Mouse (Mus musculus) midbrain, embryonic 11.5 days (tissue): ENCODE data around the gene Zbtb3. TPM values are rescaled to one million over a fixed set of nuclear protein-coding genes. Genes with fewer than 3 reads are reported as not detected.
"Not testable (repeated sequence)": the region's sequence is repeated elsewhere in the genome, so short reads cannot be mapped to it uniquely, and the experiment has no call there.

Source experiments
- ATAC-seq: fragments of 200-750 bp; cut with Nextera tagmentation; 2 replicates; pipeline ENCODE4 v1.8.0; 2017; ENCODE audit warnings: moderate TSS enrichment, moderate library complexity; ENCODE audit not compliant: low FRiP score
- DNase-seq: peaks from one replicate; pipeline ENCODE4 v3.0.0; 2015; ENCODE audit warnings: low spot score; ENCODE audit errors: missing footprints
- H3K27ac ChIP-seq: fragments of 300-500 bp; sonication (generic); 2 replicates; pipeline ENCODE4 v1.5.1; 2014; ENCODE audit warnings: low read depth, low read length
- H3K27me3 ChIP-seq: fragments of 300-500 bp; sonication (generic); 2 replicates; pipeline ENCODE4 v1.6.1; 2014; ENCODE audit warnings: mild to moderate bottlenecking, low read length, moderate library complexity, mixed read lengths; ENCODE audit not compliant: control insufficient read depth, insufficient read depth
- H3K36me3 ChIP-seq: fragments of 300-500 bp; sonication (generic); 2 replicates; pipeline ENCODE4 v1.6.1; 2014; ENCODE audit warnings: mild to moderate bottlenecking, low read length, moderate library complexity, mixed read lengths; ENCODE audit not compliant: control insufficient read depth, insufficient read depth
- H3K4me1 ChIP-seq: fragments of 300-500 bp; sonication (generic); 2 replicates; pipeline ENCODE4 v1.6.1; 2014; ENCODE audit warnings: low read length; ENCODE audit not compliant: control insufficient read depth, insufficient read depth
- H3K4me2 ChIP-seq: fragments of 300-500 bp; sonication (generic); 2 replicates; pipeline ENCODE4 v1.6.1; 2014; ENCODE audit warnings: mild to moderate bottlenecking, moderate library complexity
- H3K4me3 ChIP-seq: fragments of 300-500 bp; sonication (generic); 2 replicates; pipeline ENCODE4 v1.5.1; 2014; ENCODE audit warnings: low read depth, low read length
- H3K9ac ChIP-seq: fragments of 300-500 bp; sonication (generic); 2 replicates; pipeline ENCODE4 v1.6.1; 2014; ENCODE audit warnings: low read length
- H3K9me3 ChIP-seq: fragments of 300-500 bp; sonication (generic); 2 replicates; pipeline ENCODE4 v1.6.1; 2016; ENCODE audit warnings: low read length; ENCODE audit not compliant: control insufficient read depth
- WGBS: fragments of 180-500 bp; shearing (Covaris S2); extraction: QIAGEN DNeasy Blood & Tissue Kit; methylation state at CpG from one replicate; pipeline ENCODE4 v1.1.7; 2014; 5-methylcytosine and 5-hydroxymethylcytosine counted together
- polyA plus RNA-seq: library from polyadenylated mRNA; unstranded; fragments of >200 nt; fragmentation: Nextera tagmentation; extraction: Ambion mirVana; gene quantifications from 2 replicates; pipeline ENCODE4 v1.2.1, GENCODE M21; 2014

Gene Zbtb3
- polyA plus RNA-seq, 1 experiment from 2014 or later, result 6.5 TPM

- no peaks in the 10 kb centered on the region for H3K4me1 ChIP-seq
- H3K27me3 ChIP-seq, result no peaks in the 10 kb centered on the region
- DNase-seq (peak; percentile 84), ATAC-seq (no peak)
- no peaks in the 10 kb centered on the region for H3K9me3 ChIP-seq
- WGBS, result 88% methylated on average over 11 of the region's 11 CpGs
- H3K4me3 ChIP-seq, result no peak overlapping the region
- no peak overlapping the region for H3K27ac ChIP-seq
- peaks cover 45% of the 10 kb centered on the region for H3K36me3 ChIP-seq
- H3K4me2 ChIP-seq, result no peak overlapping the region
- no peak overlapping the region for H3K9ac ChIP-seq
Measured at GRCm38 (mm10) chr19:8831262-8831661, 28.9 kb downstream of the Zbtb3 start.

DNA sequence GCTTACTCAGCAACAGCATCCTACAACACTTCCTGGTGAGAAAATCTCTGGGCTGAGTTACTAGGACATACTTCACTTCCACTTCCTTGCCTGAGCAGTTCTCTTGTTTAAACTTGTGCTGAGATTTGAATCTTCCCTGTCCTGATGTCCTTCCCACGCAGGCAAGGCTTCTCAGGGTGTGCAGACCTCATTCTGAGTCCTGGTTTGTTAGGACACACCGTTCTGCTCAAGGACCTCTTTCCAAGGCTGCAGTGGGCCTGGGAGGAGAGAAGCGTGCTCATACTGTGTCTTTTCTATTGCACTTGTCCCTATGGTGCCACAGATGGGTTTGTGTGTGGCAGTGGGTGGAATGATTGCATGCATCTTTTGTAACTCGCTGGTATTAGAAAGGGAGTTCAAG is 30.6 kb downstream of the Zbtb3 start:
- Histone ChIP-seq H3K4me3 (no peak overlapping the region), H3K4me2 (no peak overlapping the region), H3K9ac (no peak overlapping the region), H3K9me3 (no peaks in the 10 kb centered on the region), H3K27me3 (no peaks in the 10 kb centered on the region), H3K4me1 (peaks cover under 1% of the 10 kb centered on the region; the same call in 1 of the 2 replicates), H3K36me3 (peaks cover 34% of the 10 kb centered on the region), H3K27ac (no peak overlapping the region)
- DNase-seq (no peak), ATAC-seq (no peak)
- 90% methylated on average over 4 of the region's 4 CpGs for WGBS

- Histone ChIP-seq H3K36me3 (peaks cover 13% of the 10 kb centered on the region), H3K4me1 (peaks cover 27% of the 10 kb centered on the region)
- H3K4me2 ChIP-seq, H3K27ac ChIP-seq, ATAC-seq, H3K9ac ChIP-seq, H3K9me3 ChIP-seq, H3K4me3 ChIP-seq, H3K27me3 ChIP-seq: not testable (repeated sequence)
- peak; percentile 86 for DNase-seq
- WGBS, result 96% methylated on average over 10 of the region's 10 CpGs
Measured at GRCm38 (mm10) chr19:8836327-8836726, 34.0 kb downstream of the Zbtb3 start.

- WGBS, result 1% methylated on average over 38 of the region's 38 CpGs
- ATAC-seq, result peak; percentile 79
Measured at GRCm38 (mm10) chr19:8837251-8837791, 35.0 kb downstream of the Zbtb3 start, which contains the start of gene Bscl2. TSS of gene Bscl2 (plus strand) at chr19:8837467.

DNA sequence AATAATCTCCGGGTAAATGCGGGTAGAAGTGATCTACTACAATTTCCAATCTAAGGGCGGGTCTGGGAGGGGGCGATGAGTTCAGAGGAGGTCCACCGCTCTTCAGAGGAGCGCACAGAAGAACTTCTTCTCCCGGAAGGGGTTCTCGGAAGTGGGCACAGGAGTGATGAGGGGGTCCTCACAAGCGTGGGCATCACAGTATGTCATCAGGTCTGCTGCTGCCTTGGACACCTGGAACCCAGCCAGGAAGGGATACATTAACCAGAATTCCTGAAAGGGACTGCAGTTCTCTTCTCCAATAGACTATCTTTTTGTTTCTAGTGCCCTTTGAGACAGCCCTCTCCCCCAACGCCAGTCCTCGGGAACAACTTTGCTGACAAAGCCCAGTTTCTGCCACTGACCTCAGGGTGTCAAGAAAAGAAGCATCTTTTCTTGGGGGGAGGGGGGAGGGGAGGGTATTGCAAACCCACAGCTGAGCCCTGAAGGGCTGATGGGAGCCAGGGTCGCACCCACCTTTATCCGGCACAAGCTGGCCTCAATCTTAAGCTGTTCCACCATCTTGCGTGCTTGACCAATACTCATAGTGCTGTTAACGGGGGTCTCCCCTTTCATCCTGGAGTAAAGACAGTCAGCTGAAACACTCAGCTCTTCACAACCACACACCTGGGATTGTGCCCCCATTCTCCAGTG is 35.8 kb downstream of the Zbtb3 start:
- ATAC-seq (peak; percentile 11; the same call in 1 of the 2 replicates), DNase-seq (no peak)
- Histone ChIP-seq H3K4me3 (peak overlapping the region; percentile 46), H3K27me3 (no peaks in the 10 kb centered on the region), H3K36me3 (peaks cover 7% of the 10 kb centered on the region), H3K4me2 (peak overlapping the region; percentile 80), H3K27ac (peak overlapping the region; percentile 86), H3K4me1 (peaks cover 27% of the 10 kb centered on the region), H3K9me3 (no peaks in the 10 kb centered on the region), H3K9ac (peak overlapping the region; percentile 74)
- WGBS, result 16% methylated on average over 15 of the region's 15 CpGs

More at GRCm38 (mm10) chr19:8837251-8837791, 35.0 kb downstream of the Zbtb3 start, which contains the start of gene Bscl2:
- peaks cover 27% of the 10 kb centered on the region for H3K4me1 ChIP-seq
- peak; percentile 98 for DNase-seq
- H3K27me3 ChIP-seq, result no peaks in the 10 kb centered on the region
- peak within 1 kb of the TSS; percentile 46 for H3K4me3 ChIP-seq
- H3K36me3 ChIP-seq, result peaks cover 12% of the 10 kb centered on the region
- H3K9ac ChIP-seq, result peak within 1 kb of the TSS; percentile 74
- peak within 1 kb of the TSS; percentile 86 for H3K27ac ChIP-seq
- no peaks in the 10 kb centered on the region for H3K9me3 ChIP-seq
- H3K4me2 ChIP-seq, result peak within 1 kb of the TSS; percentile 80

DNA sequence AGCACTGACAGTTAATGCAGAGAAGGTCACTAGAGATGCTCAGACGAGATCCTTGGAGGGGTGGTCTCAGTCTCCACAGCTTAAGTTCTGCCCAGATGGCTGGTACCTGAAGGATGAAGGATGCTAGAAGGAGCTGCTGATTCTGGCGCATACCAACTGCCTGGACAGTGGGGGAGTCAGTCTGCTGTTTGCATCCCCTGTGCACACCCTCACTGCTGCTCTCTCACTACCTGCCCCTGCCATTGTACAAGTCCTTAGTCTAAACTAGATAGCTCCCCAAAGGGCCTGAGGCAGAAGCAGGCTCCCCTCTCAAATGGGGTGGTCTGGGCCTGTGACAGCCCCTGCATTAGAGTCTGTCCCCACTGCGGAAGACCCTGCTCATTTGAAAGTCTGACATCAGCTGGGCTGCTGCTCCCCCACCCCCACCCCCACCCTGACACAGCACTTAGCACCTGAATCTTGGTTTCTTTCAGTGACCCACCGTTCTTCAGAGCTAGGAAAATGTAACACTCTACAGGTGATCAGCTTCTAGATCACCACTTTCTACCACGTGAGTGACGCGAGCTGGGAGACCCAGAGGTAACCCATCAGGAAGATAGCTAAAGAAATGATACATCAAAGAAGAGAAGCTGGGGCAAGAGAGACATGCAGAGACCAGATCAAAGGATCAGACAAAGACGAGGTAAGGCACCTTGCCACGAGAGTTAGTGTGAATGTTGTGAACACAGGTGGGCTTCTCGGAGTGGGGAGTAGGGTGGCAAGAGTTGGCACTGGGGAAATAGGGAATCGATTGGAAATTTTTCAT is 37.0 kb downstream of the Zbtb3 start, which contains the start of gene Gng3:
Gng3 (minus strand) TSS at position 92 of the 805 bp plus-strand sequence.
- Histone ChIP-seq H3K27me3 (no peaks in the 10 kb centered on the region), H3K27ac (peak within 1 kb of the TSS; percentile 86), H3K36me3 (peaks cover 6% of the 10 kb centered on the region; the same call in 1 of the 2 replicates), H3K9me3 (no peaks in the 10 kb centered on the region), H3K4me2 (peak within 1 kb of the TSS; percentile 80), H3K9ac (peak within 1 kb of the TSS; percentile 74), H3K4me1 (peaks cover 27% of the 10 kb centered on the region), H3K4me3 (peak within 1 kb of the TSS; percentile 46)
- 35% methylated on average over 11 of the region's 11 CpGs for WGBS
- ATAC-seq, result peak; percentile 83
- DNase-seq, result peak; percentile 95

- no peaks in the 10 kb centered on the region for H3K27me3 ChIP-seq
- WGBS, result 18% methylated on average over 29 of the region's 29 CpGs
- peak overlapping the region; percentile 56 for H3K27ac ChIP-seq
- 0 out of 2 replicates have a peak, but pooled peaks cover 2% of the 10 kb centered on the region for H3K36me3 ChIP-seq
- peak overlapping the region; percentile 80 for H3K4me2 ChIP-seq
- no peaks in the 10 kb centered on the region for H3K9me3 ChIP-seq
- H3K9ac ChIP-seq, result peak overlapping the region; percentile 74
- ATAC-seq (peak; percentile 49), DNase-seq (peak; percentile 94)
- peak overlapping the region; percentile 46 for H3K4me3 ChIP-seq
- peaks cover 27% of the 10 kb centered on the region for H3K4me1 ChIP-seq
Measured at GRCm38 (mm10) chr19:8839908-8840791, 37.8 kb downstream of the Zbtb3 start.

GRCm38 (mm10) chr19:8841012-8841411 is 38.7 kb downstream of the Zbtb3 start:
- 88% methylated on average over 7 of the region's 7 CpGs for WGBS
- Histone ChIP-seq H3K4me1 (peaks cover 27% of the 10 kb centered on the region), H3K4me2 (peak overlapping the region; percentile 80), H3K27me3 (no peaks in the 10 kb centered on the region), H3K36me3 (peaks cover 2% of the 10 kb centered on the region; the same call in 1 of the 2 replicates), H3K9ac (peak overlapping the region; percentile 74), H3K27ac (no peak overlapping the region), H3K4me3 (peak overlapping the region; percentile 46), H3K9me3 (no peaks in the 10 kb centered on the region)
- ATAC-seq (no peak), DNase-seq (no peak)
